Mouse (Mus musculus) lung, postnatal 0 days (tissue): ENCODE data around the gene Tma7. TPM values are rescaled to one million over a fixed set of nuclear protein-coding genes. Genes with fewer than 3 reads are reported as not detected.

ENCODE experiments used
- ATAC-seq: fragments of 200-750 bp; cut with Nextera tagmentation; 2 replicates; pipeline ENCODE4 v1.8.0; 2017; ENCODE audit warnings: moderate library complexity
- DNase-seq: peaks from one replicate; pipeline ENCODE4 v3.0.0-alpha.2; 2016; ENCODE audit warnings: low spot score
- H3K27ac ChIP-seq: fragments of 300-500 bp; sonication (generic); 2 replicates; pipeline ENCODE4 v1.5.1; 2014; ENCODE audit warnings: antibody characterized with exemption, mild to moderate bottlenecking, low read length, mixed read lengths
- H3K27me3 ChIP-seq: fragments of 300-500 bp; sonication (generic); replicated peaks from 2 replicates; pipeline ENCODE4 v1.6.1; 2014; ENCODE audit warnings: low read length, mixed read lengths; ENCODE audit not compliant: insufficient read depth
- H3K36me3 ChIP-seq: fragments of 300-500 bp; sonication (generic); 2 replicates; pipeline ENCODE4 v1.6.1; 2014; ENCODE audit warnings: low read length, mixed read lengths; ENCODE audit not compliant: insufficient read depth
- H3K4me1 ChIP-seq: fragments of 300-500 bp; sonication (generic); 2 replicates; pipeline ENCODE4 v1.6.1; 2014; ENCODE audit warnings: antibody characterized with exemption, low read depth, low read length, mixed read lengths; ENCODE audit not compliant: insufficient read depth
- H3K4me2 ChIP-seq: fragments of 300-500 bp; sonication (generic); replicated peaks from 2 replicates; pipeline ENCODE4 v1.6.1; 2014; ENCODE audit warnings: low read depth, mild to moderate bottlenecking, low read length, moderate library complexity, mixed read lengths
- H3K4me3 ChIP-seq: fragments of 300-500 bp; sonication (generic); 2 replicates; pipeline ENCODE4 v1.5.1; 2014; ENCODE audit warnings: low read depth, low read length
- H3K9ac ChIP-seq: fragments of 300-500 bp; sonication (generic); replicated peaks from 2 replicates; pipeline ENCODE4 v1.6.1; 2014; ENCODE audit warnings: low read depth, mild to moderate bottlenecking
- H3K9me3 ChIP-seq: fragments of 300-500 bp; sonication (generic); 2 replicates; pipeline ENCODE4 v1.6.1; 2016; ENCODE audit warnings: low read length, mixed read lengths
- CTCF ChIP-seq: IDR thresholded peaks from 2 replicates; pipeline ENCODE4 v1.5.1; 2016; ENCODE audit warnings: antibody characterized with exemption, mild to moderate bottlenecking
- EP300 ChIP-seq: IDR thresholded peaks from 2 replicates; pipeline ENCODE4 v1.6.1; 2016; ENCODE audit warnings: antibody characterized with exemption, mild to moderate bottlenecking, control low read depth
- WGBS: fragments of 180-500 bp; shearing (Covaris S2); extraction: QIAGEN DNeasy Blood & Tissue Kit; methylation state at CpG from one replicate; pipeline ENCODE4 v1.1.7; 2014; 5-methylcytosine and 5-hydroxymethylcytosine counted together
- polyA plus RNA-seq: library from polyadenylated mRNA; unstranded; fragments of >200 nt; fragmentation: Nextera tagmentation; extraction: Ambion mirVana; gene quantifications from 2 replicates; pipeline ENCODE4 v1.2.1, GENCODE M21; 2015

Tma7 gene
- polyA plus RNA-seq, 1 experiment from 2014 or later = 375 TPM

DNA sequence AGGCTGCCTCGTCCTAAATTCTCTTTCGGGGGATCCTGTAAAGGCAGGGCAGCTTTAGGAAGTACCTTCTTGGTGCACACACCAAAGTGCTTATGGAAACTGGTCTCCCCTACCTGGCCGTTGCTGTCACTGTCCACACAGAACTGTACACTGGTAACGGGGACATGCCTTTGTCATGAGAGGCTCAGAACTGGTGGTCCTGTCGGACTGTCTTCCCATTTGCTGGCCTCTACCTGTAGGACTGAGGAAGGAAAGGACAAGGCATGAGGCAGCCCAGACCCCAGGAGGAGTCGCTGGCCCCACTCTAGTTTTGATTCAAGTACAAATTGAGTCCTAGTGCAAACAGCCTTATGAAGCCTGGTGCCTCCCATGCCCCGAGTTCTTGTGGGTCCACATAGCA is 51.4 kb downstream of the Tma7 start:
- Histone ChIP-seq H3K4me2 (no peak overlapping the region), H3K27me3 (no peaks in the 10 kb centered on the region), H3K4me3 (no peak overlapping the region), H3K9me3 (no peaks in the 10 kb centered on the region), H3K4me1 (no peaks in the 10 kb centered on the region), H3K36me3 (no peaks in the 10 kb centered on the region), H3K27ac (no peak overlapping the region), H3K9ac (no peak overlapping the region)
- no peak for DNase-seq
- ATAC-seq = no peak
- WGBS = 87% methylated on average over 7 of the region's 7 CpGs
- no peak for TF ChIP-seq CTCF

DNA sequence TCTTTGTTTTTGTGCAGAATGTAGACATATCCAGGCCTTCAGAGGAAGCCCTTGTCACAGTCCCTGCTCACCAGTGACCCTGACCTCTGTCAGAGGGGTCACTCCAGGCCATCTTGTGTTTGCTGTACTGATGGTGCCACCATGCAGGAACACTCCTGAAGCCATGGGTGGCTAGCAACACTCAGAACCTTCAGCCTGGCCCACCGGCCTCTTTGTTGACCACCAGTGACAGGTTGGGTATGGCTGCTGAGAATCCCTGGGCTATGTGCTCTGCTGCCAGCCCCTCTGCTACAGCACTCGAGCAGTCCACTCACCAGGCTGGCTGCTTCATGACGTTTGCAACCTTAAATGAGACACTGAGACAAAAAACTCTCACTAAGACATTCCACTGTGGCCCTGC is 52.1 kb downstream of the Tma7 start:
- no peaks in the 10 kb centered on the region for H3K9me3 ChIP-seq
- no peak overlapping the region for H3K4me3 ChIP-seq
- no peak overlapping the region for H3K9ac ChIP-seq
- 53% methylated on average over 3 of the region's 3 CpGs for WGBS
- TF ChIP-seq CTCF = no peak
- TF ChIP-seq EP300 = no peak
- no peak overlapping the region for H3K27ac ChIP-seq
- H3K36me3 ChIP-seq = no peaks in the 10 kb centered on the region
- no peaks in the 10 kb centered on the region for H3K4me1 ChIP-seq
- H3K4me2 ChIP-seq = no peak overlapping the region
- DNase-seq = no peak
- no peaks in the 10 kb centered on the region for H3K27me3 ChIP-seq
- no peak for ATAC-seq

DNA sequence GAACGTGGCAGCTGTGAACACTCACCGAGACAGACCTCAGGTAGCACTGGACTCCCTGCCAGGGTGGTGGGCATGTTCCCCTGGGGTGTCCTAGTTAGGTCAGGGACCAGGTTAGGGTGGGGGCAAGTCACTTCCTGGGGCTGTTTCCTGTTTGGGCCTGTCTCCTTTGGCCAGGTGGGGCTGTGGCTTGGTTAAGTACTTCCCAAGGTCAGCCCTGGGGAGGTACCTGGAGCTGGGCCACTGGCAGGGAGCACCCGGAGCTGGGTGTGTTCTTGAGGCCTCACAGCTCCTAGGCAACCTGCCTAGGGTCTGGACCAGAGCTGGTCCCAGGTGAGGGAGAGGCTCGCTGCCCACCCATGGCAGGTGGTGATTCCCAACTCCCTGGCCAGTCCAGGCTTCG is 53.5 kb downstream of the Tma7 start:
- no peak for DNase-seq

DNA sequence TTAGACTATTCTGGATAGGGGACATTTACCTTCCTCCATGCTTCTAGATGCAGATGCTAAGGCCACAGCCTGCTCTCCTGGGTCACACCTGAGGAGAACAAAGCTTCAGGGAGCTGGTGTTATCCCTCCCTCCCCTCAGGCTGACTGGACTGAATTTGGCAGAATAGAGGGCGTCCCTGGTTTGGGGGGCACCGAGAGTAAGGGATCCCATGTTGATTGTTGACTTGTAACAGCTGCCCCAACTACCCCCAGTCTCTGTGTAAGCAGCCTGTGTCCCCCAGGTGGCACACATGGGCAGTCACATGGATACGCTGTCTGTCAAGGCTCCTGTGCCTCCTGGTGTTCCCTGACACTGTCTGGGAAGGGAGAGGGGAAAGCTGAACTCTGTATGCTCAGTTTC is 54.0 kb downstream of the Tma7 start:
- no peak overlapping the region for H3K4me2 ChIP-seq
- H3K27ac ChIP-seq = no peak overlapping the region
- H3K4me1 ChIP-seq = no peaks in the 10 kb centered on the region
- DNase-seq = no peak
- no peaks in the 10 kb centered on the region for H3K9me3 ChIP-seq
- no peak overlapping the region for H3K9ac ChIP-seq
- 79% methylated on average over 3 of the region's 3 CpGs for WGBS
- H3K36me3 ChIP-seq = no peaks in the 10 kb centered on the region
- H3K4me3 ChIP-seq = no peak overlapping the region
- ATAC-seq = no peak
- H3K27me3 ChIP-seq = no peaks in the 10 kb centered on the region
- TF ChIP-seq EP300 (no peak), CTCF (no peak)

More for the DNA sequence above, 53.5 kb downstream of the Tma7 start:
- TF ChIP-seq CTCF = no peak
- TF ChIP-seq EP300 = no peak
- Histone ChIP-seq H3K4me2 (no peak overlapping the region), H3K27ac (no peak overlapping the region), H3K27me3 (no peaks in the 10 kb centered on the region), H3K9ac (no peak overlapping the region), H3K4me1 (no peaks in the 10 kb centered on the region), H3K4me3 (no peak overlapping the region), H3K9me3 (no peaks in the 10 kb centered on the region), H3K36me3 (no peaks in the 10 kb centered on the region)
- 74% methylated on average over 5 of the region's 5 CpGs for WGBS
- ATAC-seq = no peak

DNA sequence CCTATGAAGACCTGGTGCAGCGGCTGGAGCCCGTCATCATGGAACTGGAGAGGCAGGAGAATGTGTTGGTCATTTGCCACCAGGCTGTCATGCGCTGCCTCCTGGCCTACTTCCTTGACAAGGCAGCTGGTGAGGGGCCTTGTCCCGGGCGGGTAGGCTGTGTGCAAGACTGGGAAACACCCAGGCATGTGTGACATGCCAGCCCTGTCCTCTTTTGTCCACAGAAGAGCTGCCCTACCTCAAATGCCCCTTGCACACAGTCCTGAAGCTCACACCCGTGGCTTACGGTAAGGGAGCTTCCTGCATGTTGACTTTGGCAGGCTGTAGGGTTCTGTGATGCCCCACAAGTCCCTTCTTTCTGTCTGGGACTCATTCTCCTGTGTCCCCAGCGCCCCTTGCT is 54.9 kb downstream of the Tma7 start:
- WGBS = 59% methylated on average over 8 of the region's 8 CpGs
- no peak for ATAC-seq
- Histone ChIP-seq H3K4me1 (no peaks in the 10 kb centered on the region), H3K9me3 (no peaks in the 10 kb centered on the region), H3K27me3 (no peaks in the 10 kb centered on the region), H3K4me3 (no peak overlapping the region), H3K9ac (no peak overlapping the region), H3K4me2 (no peak overlapping the region), H3K36me3 (no peaks in the 10 kb centered on the region), H3K27ac (no peak overlapping the region)
- TF ChIP-seq EP300 = no peak
- no peak for TF ChIP-seq CTCF
- no peak for DNase-seq

Other genes with a start within 250 kb of the Tma7 start
- gene Slc26a6, start 229.3 kb downstream of the Tma7 start, polyA plus RNA-seq = 8.3 and 9.7 TPM in 2 replicates
- gene Tmem89, start 168.0 kb downstream of the Tma7 start, polyA plus RNA-seq = 0.48 and 1.0 TPM in 2 replicates
- gene Uqcrc1, start 146.0 kb downstream of the Tma7 start, polyA plus RNA-seq = 269 and 290 TPM in 2 replicates
- gene Col7a1, start 129.0 kb downstream of the Tma7 start, polyA plus RNA-seq = 2.5 and 2.9 TPM in 2 replicates
- gene Ucn2, start 96.6 kb downstream of the Tma7 start, polyA plus RNA-seq = not detected in 2 replicates
- gene Pfkfb4, start 90.8 kb downstream of the Tma7 start, polyA plus RNA-seq = 22.0 and 22.8 TPM in 2 replicates
- gene Shisa5, start 44.0 kb downstream of the Tma7 start, polyA plus RNA-seq = 194 and 216 TPM in 2 replicates
- gene Trex1, start 22.9 kb downstream of the Tma7 start, polyA plus RNA-seq = 19.3 and 20.9 TPM in 2 replicates
- 11.4 and 12.6 TPM in 2 replicates for gene Atrip, start 8.5 kb downstream of the Tma7 start, polyA plus RNA-seq
- gene Ccdc51, start 94 bp downstream of the Tma7 start, polyA plus RNA-seq = 6.8 and 7.2 TPM in 2 replicates
- 8.8 and 10.0 TPM in 2 replicates for gene Plxnb1, start 12.8 kb upstream of the Tma7 start, polyA plus RNA-seq
- gene Fbxw21, start 79.5 kb upstream of the Tma7 start, polyA plus RNA-seq = not detected in 2 replicates
- gene Fbxw13, start 113.4 kb upstream of the Tma7 start, polyA plus RNA-seq = not detected in 2 replicates
- not detected in 2 replicates for gene Fbxw20, start 152.2 kb upstream of the Tma7 start, polyA plus RNA-seq
- gene Fbxw14, start 205.1 kb upstream of the Tma7 start, polyA plus RNA-seq = not detected in 2 replicates